In the genomic region with DNA sequence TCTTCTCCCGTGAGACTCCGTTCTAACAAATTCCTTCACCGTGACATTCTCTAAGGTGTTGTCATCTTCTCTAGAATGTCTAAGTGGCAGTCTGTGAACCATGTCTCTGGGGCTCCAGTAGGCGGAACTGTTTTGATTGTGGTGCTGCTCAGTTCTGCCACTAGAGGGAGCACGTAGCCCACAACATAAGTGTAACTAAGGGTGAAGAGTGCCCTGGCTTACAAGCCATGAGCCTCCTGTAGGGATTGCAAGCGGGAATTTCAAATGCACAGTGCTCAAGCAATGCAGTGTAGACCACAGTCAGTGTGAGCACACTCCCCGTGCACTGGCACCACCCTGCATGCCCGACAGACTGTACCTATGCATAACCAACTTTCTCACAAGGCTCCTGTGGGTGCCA, we compare ENCODE assay signal across 8 mouse cellular contexts. TPM values are rescaled to one million over a fixed set of nuclear protein-coding genes. Genes with fewer than 3 reads are reported as not detected.
A peak's percentile ranks its signal among the peaks of the same experiment; 100 is the strongest.
DNase-seq lines count a peak whose midpoint lies in the region; ATAC-seq and TF ChIP-seq lines count a peak whose summit lies in the region.

No protein-coding gene starts in this region.

- H3K4me2 ChIP-seq in heart, embryonic 16.5 days (ENCODE audit: low read depth, low read length), result no peak overlapping the region
- no peak overlapping the region for H3K4me2 ChIP-seq in liver, embryonic 13.5 days
- H3K4me2 ChIP-seq in neural tube, embryonic 11.5 days (ENCODE audit: low read depth), result no peak overlapping the region
- H3K4me2 ChIP-seq in stomach, postnatal 0 days (replicated peaks; ENCODE audit: low read depth), result no peak overlapping the region

- no peaks in the 10 kb centered on the region for H3K9me3 ChIP-seq in forebrain, embryonic 10.5 days
- H3K9me3 ChIP-seq in heart, embryonic 16.5 days (replicated peaks; ENCODE audit: control insufficient read depth, low read length), result no peaks in the 10 kb centered on the region
- H3K9me3 ChIP-seq in liver, embryonic 13.5 days (replicated peaks), result no peaks in the 10 kb centered on the region
- H3K9me3 ChIP-seq in neural tube, embryonic 11.5 days (ENCODE audit: control insufficient read depth, low read length), result no peaks in the 10 kb centered on the region
- no peaks in the 10 kb centered on the region for H3K9me3 ChIP-seq in stomach, postnatal 0 days (ENCODE audit: control insufficient read depth, low read length)

- H3K4me1 ChIP-seq in forebrain, embryonic 10.5 days, result peaks cover 19% of the 10 kb centered on the region
- H3K4me1 ChIP-seq in heart, embryonic 16.5 days (ENCODE audit: control insufficient read depth, insufficient read depth, low read length), result no peaks in the 10 kb centered on the region
- no peaks in the 10 kb centered on the region for H3K4me1 ChIP-seq in liver, embryonic 13.5 days (replicated peaks)
- no peaks in the 10 kb centered on the region for H3K4me1 ChIP-seq in neural tube, embryonic 11.5 days (ENCODE audit: control insufficient read depth, insufficient read depth, low read length)
- H3K4me1 ChIP-seq in stomach, postnatal 0 days (replicated peaks; ENCODE audit: control insufficient read depth, insufficient read depth), result no peaks in the 10 kb centered on the region

- no peak overlapping the region for H3K4me3 ChIP-seq in forebrain, embryonic 10.5 days
- H3K4me3 ChIP-seq in heart, embryonic 16.5 days (ENCODE audit: low read length), result no peak overlapping the region
- H3K4me3 ChIP-seq in liver, embryonic 13.5 days (replicated peaks), result no peak overlapping the region
- no peak overlapping the region for H3K4me3 ChIP-seq in neural tube, embryonic 11.5 days (ENCODE audit: low read depth, low read length)
- H3K4me3 ChIP-seq in stomach, postnatal 0 days (ENCODE audit: low read depth, low read length), result no peak overlapping the region

- H3K27me3 ChIP-seq in forebrain, embryonic 10.5 days (ENCODE audit: poor library complexity, severe bottlenecking), result 0 out of 2 replicates have a peak, but pooled peaks cover 7% of the 10 kb centered on the region
- H3K27me3 ChIP-seq in heart, embryonic 16.5 days (ENCODE audit: control insufficient read depth, insufficient read depth, low read length), result no peaks in the 10 kb centered on the region
- H3K27me3 ChIP-seq in liver, embryonic 13.5 days, result no peaks in the 10 kb centered on the region
- H3K27me3 ChIP-seq in neural tube, embryonic 11.5 days (ENCODE audit: control insufficient read depth, insufficient read depth, low read length), result no peaks in the 10 kb centered on the region
- H3K27me3 ChIP-seq in stomach, postnatal 0 days (ENCODE audit: control insufficient read depth, insufficient read depth, low read length), result no peaks in the 10 kb centered on the region

- TF ChIP-seq CTCF in stomach, postnatal 0 days (IDR thresholded peaks at IDR 0.05; ENCODE audit: low read depth), result peak; percentile 99

- no peak overlapping the region for H3K9ac ChIP-seq in heart, embryonic 16.5 days (ENCODE audit: low read length)
- H3K9ac ChIP-seq in liver, embryonic 13.5 days, result no peak overlapping the region
- no peak overlapping the region for H3K9ac ChIP-seq in neural tube, embryonic 11.5 days (ENCODE audit: low read length)
- no peak overlapping the region for H3K9ac ChIP-seq in stomach, postnatal 0 days (ENCODE audit: low read length)

- WGBS in forebrain, embryonic 10.5 days, result 12% methylated on average over 8 of the region's 8 CpGs
- WGBS in heart, embryonic 16.5 days, result 3% methylated on average over 8 of the region's 8 CpGs
- 4% methylated on average over 8 of the region's 8 CpGs for WGBS in liver, embryonic 13.5 days (ENCODE audit: insufficient replicate concordance)
- 13% methylated on average over 8 of the region's 8 CpGs for WGBS in neural tube, embryonic 11.5 days
- 4% methylated on average over 8 of the region's 8 CpGs for WGBS in stomach, postnatal 0 days

- TF ChIP-seq EP300 in stomach, postnatal 0 days (optimal IDR thresholded peaks at IDR 0.05), result no peak

- peak; percentile 73 for ATAC-seq in heart, embryonic 16.5 days (replicated peaks; ENCODE audit: extremely low read depth, insufficient read depth, low FRiP score)
- ATAC-seq in liver, embryonic 13.5 days (ENCODE audit: low read depth), result peak; percentile 29; the same call in 1 of the 2 replicates
- ATAC-seq in neural tube, embryonic 11.5 days (ENCODE audit: insufficient read depth, low FRiP score, low TSS enrichment), result peak; percentile 89
- ATAC-seq in stomach, postnatal 0 days (ENCODE audit: low FRiP score, low TSS enrichment), result peak; percentile 82

- no peaks in the 10 kb centered on the region for H3K36me3 ChIP-seq in forebrain, embryonic 10.5 days (replicated peaks)
- H3K36me3 ChIP-seq in heart, embryonic 16.5 days (ENCODE audit: control insufficient read depth, insufficient read depth), result no peaks in the 10 kb centered on the region
- H3K36me3 ChIP-seq in liver, embryonic 13.5 days, result no peaks in the 10 kb centered on the region
- H3K36me3 ChIP-seq in neural tube, embryonic 11.5 days (ENCODE audit: control insufficient read depth, insufficient read depth, low read length), result no peaks in the 10 kb centered on the region
- no peaks in the 10 kb centered on the region for H3K36me3 ChIP-seq in stomach, postnatal 0 days (ENCODE audit: control insufficient read depth, insufficient read depth, low read length)

- peak; percentile 71 to 84 for DNase-seq in CD8-positive naive resting alpha-beta T cell, adult 2 months (ENCODE audit: low read depth in 2 of 2, low spot score in 2 of 2)
- peak; percentile 60 for DNase-seq in brain, embryonic 18.5 days (ENCODE audit: low read depth, low spot score)
- DNase-seq in forebrain, embryonic 10.5 days (ENCODE audit: extremely low spot score, low spot score), result peak; percentile 82
- peak; percentile 88 for DNase-seq in kidney, postnatal 14 days
- DNase-seq in liver, embryonic 13.5 days, result peak; percentile 4
- peak; percentile 88 for DNase-seq in neural tube, embryonic 11.5 days (ENCODE audit: low spot score)
- DNase-seq in stomach, postnatal 0 days (ENCODE audit: low spot score), result peak; percentile 87

- H3K27ac ChIP-seq in forebrain, embryonic 10.5 days, result peak overlapping the region; percentile 3; the same call in 1 of the 2 replicates
- no peak overlapping the region for H3K27ac ChIP-seq in heart, embryonic 16.5 days (ENCODE audit: low read length)
- H3K27ac ChIP-seq in liver, embryonic 13.5 days, result no peak overlapping the region
- H3K27ac ChIP-seq in neural tube, embryonic 11.5 days (ENCODE audit: low read depth, low read length), result no peak overlapping the region
- no peak overlapping the region for H3K27ac ChIP-seq in stomach, postnatal 0 days (replicated peaks)

RNA-seq across cellular contexts. Expression of gene Arl4c, which starts 43.2 kb away (rescaled TPM):
- polyA plus RNA-seq in forebrain, embryonic 10.5 days (2016; fragmentation: Nextera tagmentation; extraction: Ambion mirVana), result 21.8 and 22.3 TPM in 2 replicates
- 7.7 and 7.9 TPM in 2 replicates for polyA plus RNA-seq in heart, embryonic 16.5 days (2015; fragmentation: Nextera tagmentation; extraction: Ambion mirVana)
- polyA plus RNA-seq in liver, embryonic 13.5 days (2015; fragmentation: Nextera tagmentation; extraction: Ambion mirVana), result 0.79 and 0.83 TPM in 2 replicates
- 10.5 and 11.8 TPM in 2 replicates for polyA plus RNA-seq in neural tube, embryonic 11.5 days (2014; fragmentation: Nextera tagmentation; extraction: Ambion mirVana)
- polyA plus RNA-seq in stomach, postnatal 0 days (2015; fragmentation: Nextera tagmentation; extraction: Ambion mirVana), result 5.7 and 5.8 TPM in 2 replicates

Comparison
In these comparisons a context has a peak if more than half of its experiments do, and no peak if none do; other contexts are left out.
1. DNase-seq: peak in every context shown above with its lines; median percentile 88 in kidney, postnatal 14 days; 88 in neural tube, embryonic 11.5 days; 87 in stomach, postnatal 0 days; 82 in forebrain, embryonic 10.5 days; 78 in CD8-positive naive resting alpha-beta T cell, adult 2 months; 60 in brain, embryonic 18.5 days; 4 in liver, embryonic 13.5 days.
2. ATAC-seq: peak in every context shown above with its lines; median percentile 89 in neural tube, embryonic 11.5 days; 82 in stomach, postnatal 0 days; 73 in heart, embryonic 16.5 days; 29 in liver, embryonic 13.5 days.